Mouse (Mus musculus): ENCODE measurements around the gene Shank2. TPM values are rescaled to one million over a fixed set of nuclear protein-coding genes. Genes with fewer than 3 reads are reported as not detected.

Gene Shank2
- total and polyA plus RNA-seq, 3 experiments: 0.31 to 0.55 (median 0.41) TPM

DNA sequence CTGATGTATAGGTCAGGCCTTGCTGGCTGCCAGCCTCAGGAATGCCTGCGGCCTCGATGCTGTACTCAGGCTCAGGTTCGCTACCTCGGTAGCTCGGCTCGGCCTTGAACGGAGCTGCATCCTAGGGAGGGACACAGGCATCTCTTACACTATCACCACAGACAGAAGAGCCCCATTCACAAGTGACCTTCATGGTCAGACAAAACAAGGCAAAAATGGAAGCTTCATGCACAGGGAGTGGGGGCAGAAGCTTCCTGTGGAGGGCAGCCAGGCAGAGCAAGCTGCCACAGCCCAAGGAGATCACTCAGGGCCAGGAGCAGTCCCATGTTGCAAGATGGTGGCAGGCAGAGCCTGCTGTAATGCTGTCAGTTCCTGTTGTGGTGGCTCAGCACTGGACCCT lies 437.1 kb downstream of the Shank2 start:
- H3K4me3 ChIP-seq: no peak overlapping the region
- no peak overlapping the region for H3K27ac ChIP-seq
- H3K9ac ChIP-seq (ENCODE audit: low read depth, low read length): no peak overlapping the region
- H3K4me1 ChIP-seq (ENCODE audit: control insufficient read depth, insufficient read depth, low read length): no peaks in the 10 kb centered on the region
- no peaks in the 10 kb centered on the region for H3K36me3 ChIP-seq (ENCODE audit: control insufficient read depth, insufficient read depth, low read length)
- H3K79me2 ChIP-seq (replicated peaks; ENCODE audit: control insufficient read depth, insufficient read depth, low read length): no peaks in the 10 kb centered on the region
- no peaks in the 10 kb centered on the region for H3K27me3 ChIP-seq (ENCODE audit: control insufficient read depth, insufficient read depth, low read length)
- TF ChIP-seq EP300 (IDR thresholded peaks at IDR 0.05; ENCODE audit: insufficient read depth, low read depth, low read length): no peak
- no peak for TF ChIP-seq POLR2A (IDR thresholded peaks at IDR 0.05; ENCODE audit: insufficient read depth, low read depth, low read length)
- no peak for TF ChIP-seq CTCF (IDR thresholded peaks at IDR 0.05)
- intact Hi-C loops (cut with DNase I): no loop called here
- WGBS: 98% methylated on average over 7 of the region's 7 CpGs
- DNase-seq: no peak

- H3K4me1 ChIP-seq (ENCODE audit: control insufficient read depth, insufficient read depth, low read length): no peaks in the 10 kb centered on the region
- H3K27ac ChIP-seq: no peak overlapping the region
- no peak overlapping the region for H3K9ac ChIP-seq (ENCODE audit: low read depth, low read length)
- TF ChIP-seq CTCF (IDR thresholded peaks at IDR 0.05) (no peak), POLR2A (IDR thresholded peaks at IDR 0.05; ENCODE audit: insufficient read depth, low read depth, low read length) (no peak), EP300 (IDR thresholded peaks at IDR 0.05; ENCODE audit: insufficient read depth, low read depth, low read length) (no peak)
- no peaks in the 10 kb centered on the region for H3K36me3 ChIP-seq (ENCODE audit: control insufficient read depth, insufficient read depth, low read length)
- no peak for DNase-seq
- H3K27me3 ChIP-seq (ENCODE audit: control insufficient read depth, insufficient read depth, low read length): no peaks in the 10 kb centered on the region
- H3K4me3 ChIP-seq: no peak overlapping the region
- 87% methylated on average over 11 of the region's 11 CpGs for WGBS
- intact Hi-C loops (cut with DNase I): no loop called here
- H3K79me2 ChIP-seq (replicated peaks; ENCODE audit: control insufficient read depth, insufficient read depth, low read length): no peaks in the 10 kb centered on the region
Observed at GRCm38 (mm10) chr7:144441466-144441865, 439.7 kb downstream of the Shank2 start.

- no peaks in the 10 kb centered on the region for H3K36me3 ChIP-seq (ENCODE audit: control insufficient read depth, insufficient read depth, low read length)
- no peak overlapping the region for H3K27ac ChIP-seq
- H3K9ac ChIP-seq (ENCODE audit: low read depth, low read length): no peak overlapping the region
- intact Hi-C loops (cut with DNase I): no loop called here
- H3K4me3 ChIP-seq: no peak overlapping the region
- no peaks in the 10 kb centered on the region for H3K27me3 ChIP-seq (ENCODE audit: control insufficient read depth, insufficient read depth, low read length)
- DNase-seq: no peak
- H3K4me1 ChIP-seq (ENCODE audit: control insufficient read depth, insufficient read depth, low read length): no peaks in the 10 kb centered on the region
- TF ChIP-seq POLR2A (IDR thresholded peaks at IDR 0.05; ENCODE audit: insufficient read depth, low read depth, low read length) (no peak), EP300 (IDR thresholded peaks at IDR 0.05; ENCODE audit: insufficient read depth, low read depth, low read length) (no peak), CTCF (IDR thresholded peaks at IDR 0.05) (no peak)
- H3K79me2 ChIP-seq (replicated peaks; ENCODE audit: control insufficient read depth, insufficient read depth, low read length): no peaks in the 10 kb centered on the region
- WGBS: 90% methylated on average over 4 of the region's 4 CpGs
Observed at GRCm38 (mm10) chr7:144441976-144442375, 440.2 kb downstream of the Shank2 start.

- H3K79me2 ChIP-seq (replicated peaks; ENCODE audit: control insufficient read depth, insufficient read depth, low read length): no peaks in the 10 kb centered on the region
- no peaks in the 10 kb centered on the region for H3K36me3 ChIP-seq (ENCODE audit: control insufficient read depth, insufficient read depth, low read length)
- H3K9ac ChIP-seq (ENCODE audit: low read depth, low read length): no peak overlapping the region
- H3K27ac ChIP-seq: no peak overlapping the region
- no peaks in the 10 kb centered on the region for H3K27me3 ChIP-seq (ENCODE audit: control insufficient read depth, insufficient read depth, low read length)
- no peaks in the 10 kb centered on the region for H3K4me1 ChIP-seq (ENCODE audit: control insufficient read depth, insufficient read depth, low read length)
- peak in 1 of 2 experiments; percentile 22 for DNase-seq
- 94% methylated on average over 7 of the region's 7 CpGs for WGBS
- no peak overlapping the region for H3K4me3 ChIP-seq
- intact Hi-C loops (cut with DNase I): no loop called here
- TF ChIP-seq POLR2A (IDR thresholded peaks at IDR 0.05; ENCODE audit: insufficient read depth, low read depth, low read length) (no peak), CTCF (IDR thresholded peaks at IDR 0.05) (no peak)
Observed at GRCm38 (mm10) chr7:144444788-144445187, 443.1 kb downstream of the Shank2 start.

- H3K27me3 ChIP-seq (ENCODE audit: control insufficient read depth, insufficient read depth, low read length): no peaks in the 10 kb centered on the region
- H3K79me2 ChIP-seq (replicated peaks; ENCODE audit: control insufficient read depth, insufficient read depth, low read length): no peaks in the 10 kb centered on the region
- no peak overlapping the region for H3K9ac ChIP-seq (ENCODE audit: low read depth, low read length)
- no peaks in the 10 kb centered on the region for H3K36me3 ChIP-seq (ENCODE audit: control insufficient read depth, insufficient read depth, low read length)
- 72% methylated on average over 3 of the region's 3 CpGs for WGBS
- no peak overlapping the region for H3K27ac ChIP-seq
- intact Hi-C loops (cut with DNase I): no loop called here
- H3K4me3 ChIP-seq: no peak overlapping the region
- TF ChIP-seq CTCF (IDR thresholded peaks at IDR 0.05) (no peak), EP300 (IDR thresholded peaks at IDR 0.05; ENCODE audit: insufficient read depth, low read depth, low read length) (no peak), POLR2A (IDR thresholded peaks at IDR 0.05; ENCODE audit: insufficient read depth, low read depth, low read length) (no peak)
- H3K4me1 ChIP-seq (ENCODE audit: control insufficient read depth, insufficient read depth, low read length): no peaks in the 10 kb centered on the region
- DNase-seq: peak in 1 of 2 experiments; percentile 38
Observed at GRCm38 (mm10) chr7:144447146-144447545, 445.4 kb downstream of the Shank2 start.

DNA sequence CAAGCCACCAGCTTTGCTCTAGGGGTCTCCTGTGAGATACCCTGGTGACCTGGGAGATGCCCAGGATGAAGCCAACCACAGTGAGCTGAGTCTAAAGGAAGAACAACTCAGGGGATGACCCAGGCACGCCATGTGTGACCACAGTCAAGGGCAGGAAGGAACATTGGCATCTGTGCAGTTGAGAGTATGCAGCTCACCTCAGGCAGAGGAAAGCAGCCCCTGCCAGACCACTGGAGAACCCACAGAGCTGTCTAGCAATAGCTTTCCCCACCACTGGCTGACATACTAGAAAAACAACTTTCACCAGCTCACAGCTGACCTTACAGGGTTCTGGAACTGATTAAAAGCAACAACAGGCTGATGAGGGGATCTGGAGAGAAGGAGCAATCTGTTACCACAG lies 446.5 kb downstream of the Shank2 start:
- Histone ChIP-seq H3K36me3 (ENCODE audit: control insufficient read depth, insufficient read depth, low read length) (no peaks in the 10 kb centered on the region), H3K27ac (no peak overlapping the region), H3K4me1 (ENCODE audit: control insufficient read depth, insufficient read depth, low read length) (no peaks in the 10 kb centered on the region), H3K4me3 (no peak overlapping the region), H3K9ac (ENCODE audit: low read depth, low read length) (no peak overlapping the region), H3K27me3 (ENCODE audit: control insufficient read depth, insufficient read depth, low read length) (no peaks in the 10 kb centered on the region), H3K79me2 (replicated peaks; ENCODE audit: control insufficient read depth, insufficient read depth, low read length) (no peaks in the 10 kb centered on the region)
- TF ChIP-seq CTCF (IDR thresholded peaks at IDR 0.05): no peak
- TF ChIP-seq POLR2A (IDR thresholded peaks at IDR 0.05; ENCODE audit: insufficient read depth, low read depth, low read length): no peak
- TF ChIP-seq EP300 (IDR thresholded peaks at IDR 0.05; ENCODE audit: insufficient read depth, low read depth, low read length): no peak
- intact Hi-C loops (cut with DNase I): no loop called here
- no peak for DNase-seq
- 85% methylated on average over 1 of the region's 1 CpGs for WGBS

All from heart, adult 2 months (tissue).